Mouse (Mus musculus): ENCODE results near the gene Lrrc8c. TPM values are rescaled to one million over a fixed set of nuclear protein-coding genes. Genes with fewer than 3 reads are reported as not detected.

Lrrc8c gene
- polyA plus RNA-seq, 1 experiment from 2014 or later, result 15.5 TPM

GRCm38 (mm10) chr5:105650728-105651479 lies 131.7 kb downstream of the Lrrc8c start:
- 25% methylated on average over 8 of the region's 8 CpGs for WGBS (ENCODE audit: insufficient replicate concordance)
- ATAC-seq (ENCODE audit: insufficient read depth), result no peak
- H3K4me2 ChIP-seq, result peak overlapping the region; percentile 59
- H3K36me3 ChIP-seq (replicated peaks), result no peaks in the 10 kb centered on the region
- peak overlapping the region; percentile 32 for H3K4me3 ChIP-seq (replicated peaks)
- H3K27ac ChIP-seq (replicated peaks), result 0 out of 2 replicates have a peak overlapping the region, but pooled peaks have one; percentile 6
- H3K9me3 ChIP-seq (replicated peaks), result no peaks in the 10 kb centered on the region
- H3K4me1 ChIP-seq (replicated peaks), result peaks cover 34% of the 10 kb centered on the region
- no peaks in the 10 kb centered on the region for H3K27me3 ChIP-seq
- no peak overlapping the region for H3K9ac ChIP-seq

GRCm38 (mm10) chr5:105651561-105651991 lies 132.4 kb downstream of the Lrrc8c start:
- ATAC-seq (ENCODE audit: insufficient read depth), result no peak
- 10% methylated on average over 11 of the region's 11 CpGs for WGBS (ENCODE audit: insufficient replicate concordance)
- H3K27me3 ChIP-seq, result no peaks in the 10 kb centered on the region
- H3K4me1 ChIP-seq (replicated peaks), result peaks cover 34% of the 10 kb centered on the region
- peak overlapping the region; percentile 32 for H3K4me3 ChIP-seq (replicated peaks)
- H3K9me3 ChIP-seq (replicated peaks), result no peaks in the 10 kb centered on the region
- no peak overlapping the region for H3K9ac ChIP-seq
- no peaks in the 10 kb centered on the region for H3K36me3 ChIP-seq (replicated peaks)
- peak overlapping the region; percentile 59 for H3K4me2 ChIP-seq
- H3K27ac ChIP-seq (replicated peaks), result 0 out of 2 replicates have a peak overlapping the region, but pooled peaks have one; percentile 6

GRCm38 (mm10) chr5:105654237-105655063 lies 135.3 kb downstream of the Lrrc8c start:
- Histone ChIP-seq H3K36me3 (replicated peaks) (no peaks in the 10 kb centered on the region), H3K4me2 (peak overlapping the region; percentile 47), H3K27me3 (no peaks in the 10 kb centered on the region), H3K27ac (replicated peaks) (no peak overlapping the region), H3K4me1 (replicated peaks) (peaks cover 25% of the 10 kb centered on the region), H3K9ac (no peak overlapping the region), H3K9me3 (replicated peaks) (no peaks in the 10 kb centered on the region), H3K4me3 (replicated peaks) (0 out of 2 replicates have a peak overlapping the region, but pooled peaks have one; percentile 2)
- WGBS (ENCODE audit: insufficient replicate concordance), result 18% methylated on average over 15 of the region's 15 CpGs
- ATAC-seq (ENCODE audit: insufficient read depth), result peak; percentile 61

- no peaks in the 10 kb centered on the region for H3K27me3 ChIP-seq
- WGBS (ENCODE audit: insufficient replicate concordance), result 66% methylated on average over 12 of the region's 12 CpGs
- H3K4me2 ChIP-seq, result no peak overlapping the region
- no peak overlapping the region for H3K27ac ChIP-seq (replicated peaks)
- no peak overlapping the region for H3K9ac ChIP-seq
- H3K36me3 ChIP-seq (replicated peaks), result no peaks in the 10 kb centered on the region
- no peak for ATAC-seq (ENCODE audit: insufficient read depth)
- no peaks in the 10 kb centered on the region for H3K9me3 ChIP-seq (replicated peaks)
- peaks cover 20% of the 10 kb centered on the region for H3K4me1 ChIP-seq (replicated peaks)
- H3K4me3 ChIP-seq (replicated peaks), result no peak overlapping the region
Measured at GRCm38 (mm10) chr5:105655100-105655734, 136.0 kb downstream of the Lrrc8c start.

GRCm38 (mm10) chr5:105661894-105662293 lies 142.7 kb downstream of the Lrrc8c start:
- no peaks in the 10 kb centered on the region for H3K4me1 ChIP-seq (replicated peaks)
- no peaks in the 10 kb centered on the region for H3K27me3 ChIP-seq
- H3K36me3 ChIP-seq (replicated peaks), result no peaks in the 10 kb centered on the region
- H3K4me2 ChIP-seq, result no peak overlapping the region
- 65% methylated on average over 5 of the region's 5 CpGs for WGBS (ENCODE audit: insufficient replicate concordance)
- no peak overlapping the region for H3K9ac ChIP-seq
- H3K4me3 ChIP-seq (replicated peaks), result no peak overlapping the region
- no peaks in the 10 kb centered on the region for H3K9me3 ChIP-seq (replicated peaks)
- no peak overlapping the region for H3K27ac ChIP-seq (replicated peaks)
- no peak for ATAC-seq (ENCODE audit: insufficient read depth)

Other genes starting within 250 kb of the Lrrc8c start
- 0.03 TPM in 2 replicates for gene Gm43302, start 225.7 kb upstream of the Lrrc8c start, polyA plus RNA-seq (2015; fragmentation: Nextera tagmentation; extraction: Ambion mirVana)
- 2.1 TPM in 2 replicates for gene Gbp6, start 225.7 kb upstream of the Lrrc8c start, polyA plus RNA-seq (2015; fragmentation: Nextera tagmentation; extraction: Ambion mirVana)
- 2.6 and 2.8 TPM in 2 replicates for gene Lrrc8b, start 103.6 kb upstream of the Lrrc8c start, polyA plus RNA-seq (2015; fragmentation: Nextera tagmentation; extraction: Ambion mirVana)
- gene Lrrc8d, start 180.6 kb downstream of the Lrrc8c start, polyA plus RNA-seq (2015; fragmentation: Nextera tagmentation; extraction: Ambion mirVana), result 8.1 and 8.4 TPM in 2 replicates

All from liver, embryonic 15.5 days (tissue).